19 mouse cellular contexts compared by ENCODE assay signal in genomic region chr11:63953887-63954286, GRCm38 (mm10). TPM values are rescaled to one million over a fixed set of nuclear protein-coding genes. Genes with fewer than 3 reads are reported as not detected.
DNase-seq lines count a peak whose midpoint lies in the region; ATAC-seq and TF ChIP-seq lines count a peak whose summit lies in the region.
"Had no signal": no experiment of that assay in that cellular context is flagged by ENCODE, and none has a peak within 500 bp of the region (broad histone marks: within the 10 kb centered on the region; RNA-seq: fewer than 3 reads in every experiment).

No protein-coding gene starts in this region.

- H3K9ac ChIP-seq in heart, embryonic 11.5 days (ENCODE audit: low read depth, low read length): no peak overlapping the region
- H3K9ac ChIP-seq: embryonic facial prominence, embryonic 12.5 days; forebrain, embryonic 13.5 days; forebrain, embryonic 15.5 days; forebrain, postnatal 0 days had no signal

- peaks cover 31% of the 10 kb centered on the region for H3K27me3 ChIP-seq in E14TG2a.4 (ENCODE audit: insufficient read depth, low read length)
- peaks cover 4% of the 10 kb centered on the region; the same call in 1 of the 2 replicates for H3K27me3 ChIP-seq in heart, embryonic 11.5 days (ENCODE audit: control insufficient read depth, insufficient read depth, low read length)
- H3K27me3 ChIP-seq: forebrain, embryonic 15.5 days had no signal

- TF ChIP-seq CTCF in E14TG2a.4 (conservative IDR thresholded peaks at IDR 0.05; ENCODE audit: low read length): no peak

- no peaks in the 10 kb centered on the region for H3K36me3 ChIP-seq in E14TG2a.4 (ENCODE audit: insufficient read depth, low read length)
- no peaks in the 10 kb centered on the region for H3K36me3 ChIP-seq in heart, embryonic 11.5 days (ENCODE audit: control insufficient read depth, insufficient read depth, low read length)
- H3K36me3 ChIP-seq: embryonic facial prominence, embryonic 10.5 days; embryonic facial prominence, embryonic 12.5 days; forebrain, embryonic 15.5 days had no signal

- H3K27ac ChIP-seq in heart, embryonic 11.5 days (ENCODE audit: low read depth, low read length): no peak overlapping the region
- H3K27ac ChIP-seq: embryonic facial prominence, embryonic 10.5 days; embryonic facial prominence, embryonic 12.5 days; forebrain, embryonic 13.5 days; forebrain, embryonic 15.5 days had no signal

- 70% methylated on average over 2 of the region's 2 CpGs for WGBS in heart, embryonic 11.5 days (ENCODE audit: insufficient replicate concordance)

- peak; percentile 52 for DNase-seq in retina, adult 2 months (ENCODE audit: low read depth, low spot score)
- no peak for DNase-seq in retina, embryonic 14.5 days (ENCODE audit: low spot score)
- peak; percentile 11 for DNase-seq in retina, postnatal 7 days (ENCODE audit: low read depth, low spot score)
- no peak for DNase-seq in ovary, postnatal 36 days (ENCODE audit: low spot score)
- DNase-seq: adrenal gland, adult 2 months; adrenal gland, postnatal 10 days; adrenal gland, postnatal 25 days; cerebellum, adult 11-12 months; cerebellum, adult 2 months; cerebellum, adult 9-10 months; cerebellum, postnatal 10 days; cerebellum, postnatal 25 days; forebrain, postnatal 0 days had no signal

- H3K4me2 ChIP-seq in heart, embryonic 11.5 days: no peak overlapping the region
- H3K4me2 ChIP-seq: embryonic facial prominence, embryonic 12.5 days; forebrain, embryonic 13.5 days; forebrain, embryonic 15.5 days had no signal

- H3K4me3 ChIP-seq in E14TG2a.4 (replicated peaks; ENCODE audit: low read length): peak overlapping the region; percentile 70
- no peak overlapping the region for H3K4me3 ChIP-seq in heart, embryonic 11.5 days (ENCODE audit: low read depth, low read length)
- H3K4me3 ChIP-seq: embryonic facial prominence, embryonic 10.5 days; embryonic facial prominence, embryonic 12.5 days; forebrain, embryonic 13.5 days; forebrain, embryonic 15.5 days had no signal

- H3K4me1 ChIP-seq in E14TG2a.4 (replicated peaks; ENCODE audit: low read depth, low read length): peaks cover 83% of the 10 kb centered on the region
- peaks cover 7% of the 10 kb centered on the region; the same call in 1 of the 2 replicates for H3K4me1 ChIP-seq in heart, embryonic 11.5 days (ENCODE audit: control insufficient read depth, insufficient read depth, low read length)

- H3K9me3 ChIP-seq in E14TG2a.4 (ENCODE audit: low read length): no peaks in the 10 kb centered on the region
- H3K9me3 ChIP-seq in heart, embryonic 11.5 days (replicated peaks; ENCODE audit: control insufficient read depth, low read length): no peaks in the 10 kb centered on the region
- H3K9me3 ChIP-seq: embryonic facial prominence, embryonic 10.5 days; embryonic facial prominence, embryonic 12.5 days; forebrain, embryonic 13.5 days; forebrain, embryonic 15.5 days had no signal

- no peak for ATAC-seq in heart, embryonic 11.5 days (replicated peaks; ENCODE audit: insufficient number of reproducible peaks, low FRiP score, low TSS enrichment)
- ATAC-seq: forebrain, embryonic 13.5 days; forebrain, embryonic 15.5 days; forebrain, postnatal 0 days had no signal

RNA-seq across cellular contexts. Expression of gene Hs3st3b1, which starts 31.8 kb away (rescaled TPM):
- 4.2 and 5.3 TPM in 2 replicates for polyA plus RNA-seq in heart, embryonic 11.5 days (2014; fragmentation: Nextera tagmentation; extraction: Ambion mirVana)

Comparison
In these comparisons a context has a peak if more than half of its experiments do, and no peak if none do; other contexts are left out.
1. DNase-seq: peak in retina, adult 2 months (single experiment) and retina, postnatal 7 days (single experiment); none in retina, embryonic 14.5 days (single experiment) and ovary, postnatal 36 days (single experiment).